Mouse (Mus musculus) myocyte (in vitro differentiated cells): Measurements from ENCODE around the gene Cct2.

ENCODE experiments used
- MYOG ChIP-seq, 3 experiments: IDR thresholded peaks; one replicate each; pipeline ENCODE4 v1.6.1; 2011; ENCODE audit warnings: control low read depth in 2 of 3, low read depth in 2 of 3, mild to moderate bottlenecking in 2 of 3; ENCODE audit not compliant: insufficient read length in 2 of 3, control insufficient read depth in 1 of 3, insufficient read depth in 1 of 3
- POLR2A ChIP-seq: IDR thresholded peaks from one replicate; pipeline ENCODE4 v1.6.1; 2011; ENCODE audit warnings: low read depth, mild to moderate bottlenecking, control low read depth, moderate library complexity; ENCODE audit not compliant: insufficient read length
- SRF ChIP-seq: IDR thresholded peaks from one replicate; pipeline ENCODE4 v1.6.1; 2011; ENCODE audit warnings: low read depth; ENCODE audit not compliant: control insufficient read depth, insufficient read length
- TCF12 ChIP-seq: IDR thresholded peaks from one replicate; pipeline ENCODE4 v1.6.1; 2011; ENCODE audit warnings: mild to moderate bottlenecking, control low read depth; ENCODE audit not compliant: poor library complexity, insufficient read depth, severe bottlenecking

DNA sequence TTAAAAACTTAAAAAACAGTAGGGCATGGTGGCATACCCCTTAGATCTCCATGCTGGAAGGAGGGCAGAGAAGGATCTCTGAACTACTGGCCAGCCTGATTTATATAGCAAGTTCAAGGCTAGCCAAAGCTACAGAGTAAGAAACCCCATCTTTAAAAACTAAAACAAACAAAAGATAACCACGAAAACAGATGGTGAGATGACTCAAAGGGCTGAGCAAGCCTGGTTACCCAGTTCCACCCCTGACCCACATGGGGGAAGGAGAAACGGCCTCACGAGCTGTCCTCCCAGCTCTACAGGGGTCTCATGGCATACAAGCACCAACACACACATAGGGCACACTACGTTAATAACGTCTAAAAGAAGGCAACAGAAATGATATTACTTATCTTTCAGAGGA lies 36.6 kb upstream of the Cct2 start:
- TF ChIP-seq SRF (no peak), POLR2A (no peak), TCF12 (no peak), MYOG (IDR thresholded peaks at IDR 0.05; ENCODE audit: control insufficient read depth in 1 of 3, insufficient read depth in 1 of 3, insufficient read length in 2 of 3, low read depth in 2 of 3) (no peak)
